Mouse (Mus musculus): ENCODE results near the gene Glb1l3. TPM values are rescaled to one million over a fixed set of nuclear protein-coding genes. Genes with fewer than 3 reads are reported as not detected.

Glb1l3 gene
- not detected in 2 replicates for polyA plus RNA-seq (2012; rRNA removed)

DNA sequence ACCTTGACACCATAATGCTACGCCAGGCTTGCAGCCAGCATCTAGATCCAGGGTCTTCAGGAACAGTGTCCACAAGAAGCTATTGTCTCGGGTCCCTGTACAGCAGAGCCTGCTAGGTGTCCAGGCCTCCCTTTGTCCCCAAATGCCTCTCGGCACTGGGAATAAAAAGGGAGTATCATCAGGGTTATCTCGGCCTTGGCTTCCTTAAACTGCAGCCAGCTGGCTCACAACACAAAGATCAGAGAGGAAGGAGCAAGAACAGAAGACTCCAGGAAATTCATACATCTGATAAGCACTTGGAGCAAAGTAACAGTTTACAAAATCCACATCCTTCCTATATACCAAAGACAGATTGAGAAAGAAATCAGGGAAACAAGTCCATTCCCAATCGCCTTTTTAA, at the start of gene Glb1l3:
Gene Glb1l3 (minus strand): TSS at position 140 of the 400 bp plus-strand sequence.

DNA sequence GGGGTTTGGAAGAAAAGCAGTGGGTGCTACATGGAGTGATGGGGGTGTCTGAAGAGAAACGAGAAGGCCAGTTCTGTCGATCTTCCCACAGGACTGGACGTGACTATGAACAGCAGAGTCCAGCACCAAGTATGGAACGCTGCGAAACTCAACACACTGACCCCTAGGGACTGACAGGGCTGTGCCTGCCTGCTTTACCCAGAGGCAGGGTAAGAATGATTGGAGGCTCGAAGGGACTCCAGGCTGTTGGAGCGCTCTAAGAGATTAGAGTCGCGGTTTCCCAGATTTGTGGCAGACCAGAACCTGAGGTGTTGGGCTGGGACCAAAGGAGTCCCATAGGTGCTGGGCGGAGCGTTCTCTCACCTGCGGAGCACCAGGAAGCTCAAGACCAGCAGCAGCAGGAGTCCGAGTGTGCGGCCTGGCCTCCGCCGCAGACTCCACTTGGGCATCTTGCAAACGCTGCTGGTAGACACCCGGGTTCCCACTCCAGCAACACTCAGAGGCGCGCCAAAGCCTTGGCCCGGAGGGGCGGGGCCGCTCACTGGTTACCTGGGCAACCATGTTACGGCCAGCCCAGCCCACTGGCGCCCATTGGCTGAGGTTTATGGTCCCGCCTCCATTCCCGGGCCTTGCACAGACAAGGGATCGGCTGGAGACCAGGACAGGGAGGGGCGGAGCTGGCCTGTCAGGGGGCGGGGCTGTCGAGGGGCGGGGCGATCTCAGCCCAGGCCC, 54.6 kb downstream of the Glb1l3 start, which contains the start of gene Glb1l2:
Gene Glb1l2 (minus strand): TSS at position 534 of the 732 bp plus-strand sequence.

Other genes starting within 250 kb of the Glb1l3 start
- 0.06 TPM in 1 of 2 replicates, not detected in the other for gene B3gat1, start 127.2 kb downstream of the Glb1l3 start, polyA plus RNA-seq (2012; rRNA removed)
- 0.80 and 0.82 TPM in 2 replicates for gene Glb1l2, start 54.4 kb downstream of the Glb1l3 start, polyA plus RNA-seq (2012; rRNA removed)
- gene Gm1110, start 62.2 kb upstream of the Glb1l3 start, polyA plus RNA-seq (2012; rRNA removed): not detected in 2 replicates
- gene Acad8, start 138.7 kb upstream of the Glb1l3 start, polyA plus RNA-seq (2012; rRNA removed): 12.9 and 15.3 TPM in 2 replicates
- gene Thyn1, start 138.8 kb upstream of the Glb1l3 start, polyA plus RNA-seq (2012; rRNA removed): 3.4 and 5.8 TPM in 2 replicates
- 31.3 and 34.3 TPM in 2 replicates for gene Vps26b, start 169.2 kb upstream of the Glb1l3 start, polyA plus RNA-seq (2012; rRNA removed)
- gene Ncapd3, start 169.3 kb upstream of the Glb1l3 start, polyA plus RNA-seq (2012; rRNA removed): 11.7 and 12.0 TPM in 2 replicates

All from colon, adult 2 months (tissue).